Mouse (Mus musculus): ENCODE data around the gene Mgll. TPM values are rescaled to one million over a fixed set of nuclear protein-coding genes. Genes with fewer than 3 reads are reported as not detected.

The Mgll gene
- polyA plus RNA-seq (2016; fragmentation: Nextera tagmentation; extraction: Ambion mirVana): 6.2 and 6.6 TPM in 2 replicates

DNA sequence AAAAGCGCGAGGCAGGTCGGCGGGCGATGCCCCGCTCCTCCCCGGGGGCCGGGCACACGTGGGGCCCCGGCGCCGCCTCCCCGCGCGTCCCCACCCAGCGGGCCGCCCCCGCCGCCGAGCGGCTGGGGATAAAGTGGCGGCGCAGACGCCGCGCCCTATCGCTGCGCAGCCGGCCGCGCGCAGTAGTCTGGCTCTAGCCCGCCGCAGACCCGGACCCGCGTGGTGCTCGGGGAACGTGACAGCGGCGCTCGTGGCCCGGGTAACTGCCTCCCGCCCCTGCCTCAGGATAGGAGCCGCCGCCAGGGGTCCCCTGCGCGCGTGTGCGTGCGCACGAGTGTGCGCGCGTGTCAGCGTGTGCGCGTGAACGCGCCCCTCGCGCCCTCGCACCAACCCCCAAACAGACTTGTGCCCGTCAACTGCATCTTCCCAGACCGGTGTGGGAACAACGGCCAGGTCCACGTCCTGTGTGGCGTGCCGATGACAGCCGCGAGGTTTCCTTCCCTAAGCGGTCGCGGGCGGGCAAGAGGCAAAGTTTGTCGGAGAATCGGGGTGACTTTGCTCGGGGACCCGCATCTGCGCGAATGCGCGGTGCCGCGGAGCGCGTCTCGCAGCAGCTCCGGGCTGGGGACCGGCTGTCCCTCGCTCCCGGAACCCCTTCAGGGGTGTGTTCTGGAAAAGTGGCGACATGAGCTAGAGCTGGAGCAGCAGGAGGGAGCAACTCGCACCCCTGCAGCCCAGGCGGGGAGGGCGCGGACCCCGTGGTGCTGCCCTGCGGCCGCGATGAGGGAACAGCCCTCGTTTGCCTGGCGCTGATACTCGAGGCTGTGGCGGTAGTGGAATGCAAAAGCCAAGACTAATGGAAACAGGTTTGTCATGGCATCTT, at the start of gene Mgll:
Mgll (plus strand) TSS at position 100 of the 883 bp plus-strand sequence.
- H3K4me3 ChIP-seq: peak within 1 kb of the TSS; percentile 83
- peak; percentile 69 for DNase-seq (ENCODE audit: low spot score)
- H3K27ac ChIP-seq (replicated peaks): peak within 1 kb of the TSS; percentile 75
- under 1% methylated on average over 105 of the region's 105 CpGs for WGBS
- H3K4me1 ChIP-seq: peaks cover 22% of the 10 kb centered on the region
- H3K36me3 ChIP-seq (replicated peaks): no peaks in the 10 kb centered on the region
- no peaks in the 10 kb centered on the region for H3K9me3 ChIP-seq
- H3K27me3 ChIP-seq (replicated peaks; ENCODE audit: low read depth, poor library complexity, severe bottlenecking): peaks cover 67% of the 10 kb centered on the region

DNA sequence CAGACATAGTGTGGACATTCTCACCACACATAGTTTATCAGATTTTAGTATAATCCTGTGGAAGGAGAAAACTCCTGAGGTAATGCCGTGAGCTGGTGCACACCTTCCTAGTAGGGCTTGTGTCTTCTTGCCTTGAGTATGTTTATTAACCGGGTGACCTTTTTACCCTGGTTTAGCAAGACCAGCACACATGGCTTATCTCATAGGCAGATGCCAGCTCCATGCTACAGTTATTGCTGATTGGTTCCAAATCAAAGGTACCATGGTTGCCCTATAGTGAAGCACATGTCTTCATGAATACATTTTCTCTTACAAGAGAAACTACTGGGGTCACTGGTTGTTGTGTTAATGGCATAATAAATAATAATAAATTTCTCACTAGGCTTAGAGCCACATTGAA, 48.4 kb upstream of the Mgll start:
- Histone ChIP-seq H3K36me3 (replicated peaks) (no peaks in the 10 kb centered on the region), H3K9me3 (no peaks in the 10 kb centered on the region), H3K27me3 (replicated peaks; ENCODE audit: low read depth, poor library complexity, severe bottlenecking) (no peaks in the 10 kb centered on the region), H3K27ac (replicated peaks) (no peak overlapping the region), H3K4me1 (no peaks in the 10 kb centered on the region), H3K4me3 (no peak overlapping the region)
- 87% methylated on average over 2 of the region's 2 CpGs for WGBS
- no peak for DNase-seq (ENCODE audit: low spot score)

DNA sequence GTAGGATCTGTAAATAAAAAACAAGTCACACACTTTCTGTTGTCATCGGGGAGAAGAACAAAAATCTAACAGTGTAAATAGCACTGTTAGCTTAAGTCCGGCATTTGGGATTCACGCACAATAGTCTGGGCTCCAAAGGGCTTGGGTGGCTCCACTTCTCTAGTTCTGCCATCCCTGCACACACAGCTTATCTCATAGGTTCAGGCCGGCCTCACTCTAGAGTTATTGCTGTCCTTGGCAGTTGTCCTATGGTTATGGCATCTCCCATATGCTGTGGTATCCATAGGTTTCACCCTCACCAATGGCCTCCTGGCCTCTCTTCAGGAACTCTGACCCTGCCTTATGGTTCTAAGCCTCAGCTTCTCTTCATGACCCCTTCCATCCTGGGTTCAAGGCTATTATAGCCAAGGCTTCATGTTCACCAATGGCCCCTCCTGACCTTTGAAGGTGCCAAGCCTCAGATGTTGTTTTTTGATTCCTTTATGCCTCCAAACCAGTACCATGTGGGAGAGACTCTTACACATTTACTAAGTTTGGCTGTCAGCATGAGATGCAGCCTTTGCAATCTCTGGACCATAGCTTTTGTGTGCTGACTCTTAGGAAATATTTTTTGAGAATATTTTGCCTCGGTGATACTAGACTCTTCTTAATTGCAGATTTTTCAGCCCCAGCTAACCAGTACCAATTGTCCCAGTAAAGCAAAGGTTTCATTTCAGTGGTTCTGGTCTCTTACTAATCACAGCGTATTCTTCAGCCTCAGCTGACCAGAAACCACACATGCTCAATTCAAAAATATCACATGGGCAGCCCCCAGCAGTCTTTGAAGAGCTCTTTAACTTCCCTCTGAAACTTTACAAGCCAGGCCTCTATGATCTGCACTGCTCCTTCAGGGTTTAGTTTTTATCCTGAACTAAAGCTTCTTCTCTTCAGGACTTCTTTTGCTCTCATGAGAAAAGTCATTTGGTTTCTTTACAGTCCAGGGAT, 47.2 kb upstream of the Mgll start:
- Histone ChIP-seq H3K9me3 (no peaks in the 10 kb centered on the region), H3K27ac (replicated peaks) (no peak overlapping the region), H3K4me1 (no peaks in the 10 kb centered on the region), H3K36me3 (replicated peaks) (no peaks in the 10 kb centered on the region), H3K4me3 (no peak overlapping the region), H3K27me3 (replicated peaks; ENCODE audit: low read depth, poor library complexity, severe bottlenecking) (no peaks in the 10 kb centered on the region)
- DNase-seq (ENCODE audit: low spot score): no peak
- 91% methylated on average over 6 of the region's 6 CpGs for WGBS

DNA sequence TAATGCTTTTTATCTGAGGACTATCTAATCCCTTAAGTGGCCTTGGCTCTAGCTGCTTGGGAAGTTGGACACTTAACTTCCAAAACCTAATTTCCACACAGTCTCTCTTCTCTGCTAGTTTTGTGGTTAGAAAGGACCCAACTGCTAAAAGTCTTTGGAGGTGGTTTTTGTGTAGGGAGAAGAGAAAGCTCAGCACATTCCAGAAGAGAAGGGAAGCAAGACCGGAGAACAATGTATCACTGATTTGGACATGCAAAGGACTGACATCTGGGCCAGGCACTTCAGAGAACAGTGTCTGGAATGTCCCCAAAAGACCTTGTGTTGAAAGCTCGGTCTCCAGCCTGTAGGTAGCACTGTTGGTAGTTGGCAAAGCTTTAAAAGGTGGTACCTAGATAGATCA, 46.5 kb upstream of the Mgll start:
- DNase-seq (ENCODE audit: low spot score): no peak
- Histone ChIP-seq H3K9me3 (no peaks in the 10 kb centered on the region), H3K36me3 (replicated peaks) (no peaks in the 10 kb centered on the region), H3K4me1 (no peaks in the 10 kb centered on the region), H3K27ac (replicated peaks) (no peak overlapping the region), H3K27me3 (replicated peaks; ENCODE audit: low read depth, poor library complexity, severe bottlenecking) (no peaks in the 10 kb centered on the region), H3K4me3 (no peak overlapping the region)
- WGBS: 69% methylated on average over 2 of the region's 2 CpGs

DNA sequence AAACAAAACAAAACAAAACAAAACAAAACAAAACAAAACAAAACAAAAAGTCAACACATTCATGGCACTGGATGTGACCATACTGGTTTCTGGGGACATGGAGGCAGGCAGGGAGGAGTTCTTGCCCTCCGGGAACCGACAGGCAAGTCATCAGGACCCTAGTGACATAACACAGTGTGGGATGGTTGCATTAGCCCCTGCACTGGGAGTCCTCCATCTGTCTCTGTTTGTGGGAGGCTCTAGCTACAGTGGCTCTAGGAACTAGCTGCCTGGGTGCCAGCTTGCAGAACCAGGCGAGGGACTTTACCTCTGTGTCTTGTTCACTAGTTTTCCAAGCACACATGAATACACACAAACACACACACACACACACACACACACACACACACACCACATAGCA, 43.2 kb upstream of the Mgll start:
- no peak for DNase-seq (ENCODE audit: low spot score)
- 91% methylated on average over 3 of the region's 3 CpGs for WGBS
- Histone ChIP-seq H3K27me3 (replicated peaks; ENCODE audit: low read depth, poor library complexity, severe bottlenecking) (no peaks in the 10 kb centered on the region), H3K4me3 (no peak overlapping the region), H3K27ac (replicated peaks) (no peak overlapping the region), H3K36me3 (replicated peaks) (no peaks in the 10 kb centered on the region), H3K4me1 (no peaks in the 10 kb centered on the region), H3K9me3 (no peaks in the 10 kb centered on the region)

DNA sequence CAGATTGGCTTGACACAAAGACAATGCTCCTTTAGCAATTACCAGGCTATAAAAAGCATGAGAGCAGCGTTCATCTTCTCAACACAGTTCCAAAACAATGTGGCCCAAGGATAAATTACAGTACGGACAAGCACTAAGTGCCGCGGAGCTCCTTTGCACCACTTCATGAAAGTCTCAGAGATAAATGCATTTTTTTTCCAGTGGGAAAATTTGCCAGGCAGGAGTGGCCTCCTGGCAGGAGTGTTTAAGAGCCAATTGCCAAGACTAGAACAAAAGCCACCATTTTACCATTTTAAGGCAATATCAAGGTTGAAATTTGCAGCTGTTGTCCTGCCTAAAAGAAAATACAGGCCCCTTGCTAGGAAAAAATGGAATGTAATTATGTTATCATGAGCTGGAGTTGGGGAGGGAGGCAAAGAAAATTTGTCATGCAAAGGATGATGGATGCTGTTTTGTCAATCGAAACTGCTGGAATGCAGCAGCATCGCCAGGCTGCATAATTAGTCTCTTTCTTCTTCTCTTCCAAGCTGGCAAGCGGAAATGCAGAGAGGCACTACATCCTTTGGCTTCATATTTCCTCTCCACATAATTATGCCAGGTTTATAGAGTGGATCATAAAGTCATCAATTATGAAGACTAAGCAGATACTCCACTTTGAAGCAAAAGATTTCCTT, 40.7 kb upstream of the Mgll start:
- Histone ChIP-seq H3K4me3 (no peak overlapping the region), H3K27me3 (replicated peaks; ENCODE audit: low read depth, poor library complexity, severe bottlenecking) (no peaks in the 10 kb centered on the region), H3K36me3 (replicated peaks) (no peaks in the 10 kb centered on the region), H3K9me3 (no peaks in the 10 kb centered on the region), H3K4me1 (no peaks in the 10 kb centered on the region), H3K27ac (replicated peaks) (no peak overlapping the region)
- no peak for DNase-seq (ENCODE audit: low spot score)
- 75% methylated on average over 7 of the region's 7 CpGs for WGBS

DNA sequence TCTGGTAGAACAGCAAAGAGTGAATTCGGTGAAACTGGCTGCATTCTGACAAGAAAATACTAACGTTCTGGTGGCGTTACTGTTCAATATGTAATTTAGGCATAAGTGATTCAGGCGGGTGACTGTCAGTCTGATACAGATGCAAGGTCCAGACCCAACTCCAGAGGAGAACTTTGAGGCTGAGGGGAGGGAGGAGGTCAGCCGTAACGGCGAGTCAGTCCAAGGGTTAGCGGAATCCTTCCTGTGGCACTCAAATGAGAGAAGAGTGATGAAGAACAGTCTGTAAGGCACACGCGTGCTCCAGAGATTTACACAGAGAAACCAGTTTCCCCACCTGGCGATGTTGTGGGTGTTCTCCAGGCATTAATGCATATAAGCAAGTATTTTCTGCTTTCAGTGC, 36.0 kb upstream of the Mgll start:
- no peak for DNase-seq (ENCODE audit: low spot score)
- Histone ChIP-seq H3K4me3 (no peak overlapping the region), H3K4me1 (no peaks in the 10 kb centered on the region), H3K9me3 (no peaks in the 10 kb centered on the region), H3K27me3 (replicated peaks; ENCODE audit: low read depth, poor library complexity, severe bottlenecking) (no peaks in the 10 kb centered on the region), H3K36me3 (replicated peaks) (no peaks in the 10 kb centered on the region), H3K27ac (replicated peaks) (no peak overlapping the region; the same call in 1 of the 2 replicates)
- 93% methylated on average over 11 of the region's 11 CpGs for WGBS

DNA sequence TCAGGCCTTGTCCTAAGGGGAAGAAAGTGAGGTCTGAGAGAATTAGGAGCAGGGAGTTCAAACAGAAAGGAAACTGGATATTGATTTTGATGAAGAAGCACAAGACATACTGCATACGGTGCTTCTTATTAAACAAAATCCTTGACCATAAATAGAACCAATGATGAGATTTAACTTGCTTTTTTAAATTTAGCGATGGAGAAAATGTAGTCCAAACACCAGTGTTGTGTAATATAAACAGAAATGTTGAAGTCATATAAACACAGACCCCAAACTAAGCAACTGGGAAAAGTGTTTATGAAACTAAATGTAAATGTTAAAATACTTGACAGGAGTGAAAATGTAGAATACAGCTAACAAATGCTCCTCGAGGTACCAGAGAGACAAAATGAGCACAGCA, 35.5 kb upstream of the Mgll start:
- Histone ChIP-seq H3K9me3 (no peaks in the 10 kb centered on the region), H3K4me1 (no peaks in the 10 kb centered on the region), H3K27ac (replicated peaks) (no peak overlapping the region), H3K27me3 (replicated peaks; ENCODE audit: low read depth, poor library complexity, severe bottlenecking) (no peaks in the 10 kb centered on the region), H3K4me3 (no peak overlapping the region), H3K36me3 (replicated peaks) (no peaks in the 10 kb centered on the region)
- 88% methylated on average over 3 of the region's 3 CpGs for WGBS
- DNase-seq (ENCODE audit: low spot score): no peak

DNA sequence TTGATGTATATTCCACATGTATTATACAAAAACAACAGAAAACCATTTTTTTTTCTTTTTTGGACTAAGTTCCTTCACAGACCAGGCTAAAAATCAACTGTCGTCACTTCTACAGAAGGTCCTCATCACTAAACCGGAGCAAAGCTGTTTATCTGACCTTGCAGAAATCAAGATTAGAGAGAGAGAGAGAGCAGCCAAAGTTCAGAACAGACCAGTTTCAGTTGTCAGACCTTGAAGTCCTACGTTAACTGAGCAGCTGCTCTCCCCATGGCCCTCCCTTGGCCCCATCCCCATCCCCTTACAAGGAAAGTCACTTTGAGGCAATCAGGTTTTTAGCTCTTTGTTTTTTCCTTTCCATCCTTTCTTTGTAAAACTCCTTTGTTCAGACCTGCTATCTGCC, 34.0 kb upstream of the Mgll start:
- 77% methylated on average over 3 of the region's 3 CpGs for WGBS
- Histone ChIP-seq H3K4me1 (no peaks in the 10 kb centered on the region), H3K4me3 (no peak overlapping the region), H3K9me3 (no peaks in the 10 kb centered on the region), H3K36me3 (replicated peaks) (no peaks in the 10 kb centered on the region), H3K27ac (replicated peaks) (no peak overlapping the region), H3K27me3 (replicated peaks; ENCODE audit: low read depth, poor library complexity, severe bottlenecking) (no peaks in the 10 kb centered on the region)
- DNase-seq (ENCODE audit: low spot score): no peak

DNA sequence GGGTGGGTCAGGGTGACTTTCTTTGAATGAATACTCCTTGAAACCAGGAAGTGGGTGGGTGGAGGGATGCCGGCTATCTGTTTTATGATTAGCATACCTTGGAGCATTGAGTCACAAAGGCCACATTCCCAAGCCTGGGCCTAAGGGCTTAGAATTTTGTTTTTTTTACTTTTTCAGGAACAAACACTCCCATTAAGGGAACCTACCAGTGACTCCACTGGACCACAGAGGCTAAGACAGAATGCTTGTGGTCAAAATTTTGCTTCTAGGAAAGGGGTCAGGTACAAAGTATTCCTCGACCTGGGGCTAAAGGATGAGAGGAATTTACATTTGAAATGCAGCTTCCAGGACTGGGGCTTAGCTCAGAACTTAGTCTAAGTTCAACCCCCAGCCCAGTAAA, 32.9 kb upstream of the Mgll start:
- DNase-seq (ENCODE audit: low spot score): no peak
- H3K9me3 ChIP-seq: no peaks in the 10 kb centered on the region
- H3K27me3 ChIP-seq (replicated peaks; ENCODE audit: low read depth, poor library complexity, severe bottlenecking): no peaks in the 10 kb centered on the region
- no peaks in the 10 kb centered on the region for H3K4me1 ChIP-seq
- H3K36me3 ChIP-seq (replicated peaks): no peaks in the 10 kb centered on the region
- no peak overlapping the region for H3K4me3 ChIP-seq
- no peak overlapping the region for H3K27ac ChIP-seq (replicated peaks)
- WGBS: 78% methylated on average over 2 of the region's 2 CpGs

DNA sequence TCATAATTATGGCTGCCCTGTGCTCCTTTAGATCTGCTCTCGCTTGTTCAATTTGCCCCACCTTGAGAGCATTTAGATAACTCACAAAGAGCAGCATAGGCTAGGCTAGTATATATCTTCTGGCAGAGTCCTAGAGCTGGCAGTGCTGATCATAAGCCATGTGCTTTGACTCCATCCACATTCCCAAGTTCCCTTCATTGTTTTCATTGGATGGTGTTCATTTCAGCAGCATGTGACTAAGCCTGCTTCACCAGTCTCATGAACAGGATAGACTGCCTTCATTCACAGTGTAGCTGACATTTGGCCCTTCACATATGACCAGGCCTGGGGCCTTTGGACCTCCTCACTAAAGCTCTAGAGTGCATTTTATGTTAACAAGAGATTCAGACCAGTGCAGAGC, 21.3 kb upstream of the Mgll start:
- no peak for DNase-seq (ENCODE audit: low spot score)
- H3K27ac ChIP-seq (replicated peaks): no peak overlapping the region
- H3K4me1 ChIP-seq: no peaks in the 10 kb centered on the region
- no peaks in the 10 kb centered on the region for H3K9me3 ChIP-seq
- no peaks in the 10 kb centered on the region for H3K36me3 ChIP-seq (replicated peaks)
- 87% methylated on average over 1 of the region's 1 CpGs for WGBS
- no peaks in the 10 kb centered on the region for H3K27me3 ChIP-seq (replicated peaks; ENCODE audit: low read depth, poor library complexity, severe bottlenecking)
- no peak overlapping the region for H3K4me3 ChIP-seq

DNA sequence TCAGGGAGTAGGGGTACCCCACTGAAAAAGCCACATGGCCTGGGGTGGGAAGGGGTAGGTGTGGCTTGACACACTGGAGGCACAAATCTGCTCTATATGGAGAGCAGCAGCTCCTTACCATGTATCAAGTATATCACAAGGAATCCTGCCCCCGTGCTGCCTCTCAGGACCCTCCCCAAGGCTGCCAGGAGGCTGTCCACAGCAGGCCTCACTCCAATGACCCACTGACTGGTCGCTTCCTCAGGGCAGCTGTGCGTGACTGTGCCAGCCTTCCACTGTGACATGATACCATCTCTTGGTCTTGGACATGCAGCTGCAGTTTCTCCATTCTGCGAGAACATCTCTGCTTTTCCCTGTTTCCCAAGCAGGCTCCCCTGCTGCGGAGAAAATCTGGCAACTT, 20.5 kb upstream of the Mgll start:
- DNase-seq (ENCODE audit: low spot score): no peak
- H3K27ac ChIP-seq (replicated peaks): no peak overlapping the region
- H3K36me3 ChIP-seq (replicated peaks): no peaks in the 10 kb centered on the region
- 81% methylated on average over 5 of the region's 5 CpGs for WGBS
- H3K4me1 ChIP-seq: no peaks in the 10 kb centered on the region
- H3K4me3 ChIP-seq: no peak overlapping the region
- no peaks in the 10 kb centered on the region for H3K9me3 ChIP-seq
- H3K27me3 ChIP-seq (replicated peaks; ENCODE audit: low read depth, poor library complexity, severe bottlenecking): no peaks in the 10 kb centered on the region

Measured in embryonic facial prominence, embryonic 10.5 days (tissue).